Comparison of ENCODE assay signal across 12 mouse cellular contexts in the genomic region with DNA sequence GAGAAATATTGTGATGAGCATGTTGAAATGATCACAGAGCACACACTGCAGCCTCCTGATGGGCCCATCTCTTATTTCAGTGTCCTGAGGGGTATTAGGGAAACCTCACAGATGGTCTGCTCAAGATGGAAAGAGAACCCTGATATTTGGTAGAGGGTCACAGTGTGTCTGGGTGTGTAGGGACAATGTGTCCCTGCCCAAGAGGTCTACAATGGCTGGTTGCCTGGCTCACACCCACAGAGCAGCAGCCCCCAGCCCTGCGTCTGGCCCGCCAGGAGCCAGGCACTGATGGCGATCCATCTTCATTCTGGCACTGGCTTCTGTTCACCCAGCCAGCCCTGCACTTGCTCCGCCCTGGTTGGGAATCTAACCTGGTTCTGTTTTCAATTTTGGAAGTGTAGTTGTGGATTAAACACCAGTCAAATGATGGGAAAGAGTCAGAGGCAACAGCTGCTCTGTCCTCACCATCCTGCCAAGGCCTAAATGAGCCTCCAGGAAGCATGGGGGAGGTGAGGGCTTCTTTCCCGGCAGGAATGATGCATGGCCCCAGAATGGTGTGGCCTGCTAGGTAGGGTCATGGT.
DNase-seq lines count a peak whose midpoint lies in the region; ATAC-seq and TF ChIP-seq lines count a peak whose summit lies in the region.
"Had no signal": no experiment of that assay in that cellular context is flagged by ENCODE, and none has a peak within 500 bp of the region (broad histone marks: within the 10 kb centered on the region; RNA-seq: fewer than 3 reads in every experiment).

No protein-coding gene starts in this region.

- H3K4me2 ChIP-seq in forebrain, embryonic 14.5 days (ENCODE audit: low read length) = no peak overlapping the region
- H3K4me2 ChIP-seq in forebrain, postnatal 0 days (ENCODE audit: low read depth) = no peak overlapping the region
- H3K4me2 ChIP-seq: heart, embryonic 15.5 days had no signal

- no peaks in the 10 kb centered on the region for H3K4me1 ChIP-seq in forebrain, embryonic 14.5 days (ENCODE audit: control insufficient read depth, insufficient read depth, low read length)
- H3K4me1 ChIP-seq in forebrain, postnatal 0 days (ENCODE audit: insufficient read depth) = no peaks in the 10 kb centered on the region
- H3K4me1 ChIP-seq: heart, embryonic 15.5 days had no signal

- TF ChIP-seq CTCF in forebrain, postnatal 0 days (IDR thresholded peaks at IDR 0.05; ENCODE audit: low read depth) = no peak

- H3K27ac ChIP-seq in forebrain, embryonic 14.5 days (ENCODE audit: low read depth, low read length) = no peak overlapping the region
- H3K27ac ChIP-seq in forebrain, postnatal 0 days (ENCODE audit: low read depth, low read length) = no peak overlapping the region
- H3K27ac ChIP-seq: heart, embryonic 15.5 days had no signal

- intact Hi-C loops in left cerebral cortex, postnatal 4 days (cut with DNase I) = no loop called here

- 78% methylated on average over 5 of the region's 5 CpGs for WGBS in forebrain, embryonic 14.5 days
- 68% methylated on average over 5 of the region's 5 CpGs for WGBS in forebrain, postnatal 0 days

- no peak overlapping the region for H3K9ac ChIP-seq in forebrain, embryonic 14.5 days (ENCODE audit: low read length)
- no peak overlapping the region for H3K9ac ChIP-seq in forebrain, postnatal 0 days
- H3K9ac ChIP-seq: heart, embryonic 15.5 days had no signal

- no peaks in the 10 kb centered on the region for H3K27me3 ChIP-seq in forebrain, embryonic 14.5 days (replicated peaks; ENCODE audit: control insufficient read depth, insufficient read depth, low read length)
- H3K27me3 ChIP-seq in forebrain, postnatal 0 days (ENCODE audit: insufficient read depth, low read length) = no peaks in the 10 kb centered on the region
- H3K27me3 ChIP-seq: heart, embryonic 15.5 days had no signal

- no peak for ATAC-seq in forebrain, embryonic 14.5 days
- ATAC-seq in forebrain, postnatal 0 days = no peak
- ATAC-seq: intestine, embryonic 16.5 days had no signal

- H3K36me3 ChIP-seq in forebrain, embryonic 14.5 days (ENCODE audit: control insufficient read depth, insufficient read depth, low read length) = no peaks in the 10 kb centered on the region
- H3K36me3 ChIP-seq in forebrain, postnatal 0 days (ENCODE audit: insufficient read depth) = no peaks in the 10 kb centered on the region
- H3K36me3 ChIP-seq: heart, embryonic 15.5 days had no signal

- H3K4me3 ChIP-seq in forebrain, embryonic 14.5 days (ENCODE audit: low read depth, low read length) = no peak overlapping the region
- H3K4me3 ChIP-seq in forebrain, postnatal 0 days (ENCODE audit: low read depth, low read length) = no peak overlapping the region
- H3K4me3 ChIP-seq: heart, embryonic 15.5 days had no signal

- no peaks in the 10 kb centered on the region for H3K9me3 ChIP-seq in forebrain, embryonic 14.5 days (replicated peaks; ENCODE audit: control insufficient read depth, low read length)
- no peaks in the 10 kb centered on the region for H3K9me3 ChIP-seq in forebrain, postnatal 0 days (ENCODE audit: low read length)
- H3K9me3 ChIP-seq: heart, embryonic 15.5 days had no signal

- peak; percentile 14 for DNase-seq in forebrain, embryonic 14.5 days (ENCODE audit: low spot score)
- no peak for DNase-seq in forebrain, postnatal 0 days
- peak; percentile 77 for DNase-seq in left cerebral cortex, postnatal 4 days
- DNase-seq in left cerebral cortex, adult 18-20 months (ENCODE audit: low spot score in 2 of 2) = no peak
- peak; percentile 28 for DNase-seq in gastrocnemius, postnatal 10 days
- DNase-seq in skeletal muscle tissue, adult 2 months (ENCODE audit: low read depth, low spot score) = peak; percentile 80
- no peak for DNase-seq in kidney, adult 18-20 months
- DNase-seq: cerebellum, adult 9-10 months; lung, adult 2 months; thymus, postnatal 36 days had no signal

Comparison
In these comparisons a context has a peak if more than half of its experiments do, and no peak if none do; other contexts are left out.
1. DNase-seq: peak in forebrain, embryonic 14.5 days (single experiment), left cerebral cortex, postnatal 4 days (single experiment), gastrocnemius, postnatal 10 days (single experiment) and skeletal muscle tissue, adult 2 months (single experiment); none in forebrain, postnatal 0 days (single experiment), left cerebral cortex, adult 18-20 months (0 of 2) and kidney, adult 18-20 months (single experiment).